Mouse (Mus musculus): ENCODE data around the gene 1700001L19Rik.

1700001L19Rik gene

GRCm38 (mm10) chr13:68597199-68597598 is at the start of gene 1700001L19Rik:
1700001L19Rik (plus strand) TSS chr13:68597421.
- DNase-seq (ENCODE audit: low read depth, low spot score), result peak; percentile 73

DNA sequence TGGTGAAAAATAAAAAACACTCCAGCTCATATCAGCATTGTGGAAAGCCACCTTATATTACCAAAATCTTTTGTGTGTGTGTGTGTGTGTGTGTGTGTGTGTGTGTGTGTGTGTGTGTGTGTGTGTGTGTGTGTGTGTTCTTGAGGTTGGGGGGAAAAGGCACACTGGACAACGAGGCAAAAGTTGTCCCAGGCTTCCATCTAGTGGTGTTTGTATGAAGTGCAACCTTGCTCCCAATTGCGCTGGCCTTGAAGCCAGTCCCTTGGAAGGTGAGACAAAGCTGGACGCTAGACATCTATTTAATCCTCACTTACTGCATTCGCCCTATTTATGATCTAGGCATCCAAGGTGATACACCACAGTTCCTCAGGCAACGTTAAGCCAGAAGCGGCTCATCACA is 43.8 kb upstream of the 1700001L19Rik start:
- DNase-seq (ENCODE audit: low read depth, low spot score), result peak; percentile 61

DNA sequence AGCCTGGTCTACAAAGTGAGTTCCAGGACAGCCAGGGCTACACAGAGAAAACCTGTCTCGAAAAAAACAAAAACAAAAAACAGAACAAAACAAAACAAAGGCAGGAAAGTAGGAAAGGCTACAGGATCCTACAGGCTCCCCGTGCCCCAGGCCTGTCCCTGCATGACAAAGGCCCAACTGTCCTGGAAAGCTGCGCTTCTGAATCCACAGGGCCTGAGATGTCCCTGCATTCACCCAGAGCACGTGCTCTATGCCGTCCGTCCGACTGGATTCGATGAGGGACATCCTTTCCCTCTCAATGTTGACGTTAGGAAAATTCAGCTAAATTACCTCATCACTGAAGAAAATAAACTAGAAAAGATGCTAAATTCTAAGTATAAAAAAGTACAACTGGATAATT is 29.1 kb upstream of the 1700001L19Rik start:
- DNase-seq (ENCODE audit: low read depth, low spot score), result no peak

DNA sequence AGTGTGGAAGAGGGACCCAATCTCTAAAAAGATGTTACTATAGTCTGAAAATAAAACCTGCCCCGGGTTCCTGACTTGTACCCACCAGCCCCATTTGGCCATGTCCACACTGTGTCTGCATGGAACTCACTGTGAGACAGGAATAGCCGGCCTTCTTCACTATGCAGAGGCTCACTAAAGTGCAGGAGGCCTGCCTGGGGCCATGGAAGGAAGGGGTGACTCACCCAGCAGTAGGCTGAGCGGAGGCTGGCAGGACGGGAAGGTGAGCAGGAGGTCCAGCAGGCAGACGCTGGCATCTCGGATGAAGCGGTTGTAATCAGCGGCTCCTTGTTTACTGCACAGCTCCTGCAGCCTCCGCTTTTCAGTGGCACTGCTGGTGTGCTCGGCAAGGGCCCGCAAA is 28.7 kb upstream of the 1700001L19Rik start:
- DNase-seq (ENCODE audit: low read depth, low spot score), result no peak

DNA sequence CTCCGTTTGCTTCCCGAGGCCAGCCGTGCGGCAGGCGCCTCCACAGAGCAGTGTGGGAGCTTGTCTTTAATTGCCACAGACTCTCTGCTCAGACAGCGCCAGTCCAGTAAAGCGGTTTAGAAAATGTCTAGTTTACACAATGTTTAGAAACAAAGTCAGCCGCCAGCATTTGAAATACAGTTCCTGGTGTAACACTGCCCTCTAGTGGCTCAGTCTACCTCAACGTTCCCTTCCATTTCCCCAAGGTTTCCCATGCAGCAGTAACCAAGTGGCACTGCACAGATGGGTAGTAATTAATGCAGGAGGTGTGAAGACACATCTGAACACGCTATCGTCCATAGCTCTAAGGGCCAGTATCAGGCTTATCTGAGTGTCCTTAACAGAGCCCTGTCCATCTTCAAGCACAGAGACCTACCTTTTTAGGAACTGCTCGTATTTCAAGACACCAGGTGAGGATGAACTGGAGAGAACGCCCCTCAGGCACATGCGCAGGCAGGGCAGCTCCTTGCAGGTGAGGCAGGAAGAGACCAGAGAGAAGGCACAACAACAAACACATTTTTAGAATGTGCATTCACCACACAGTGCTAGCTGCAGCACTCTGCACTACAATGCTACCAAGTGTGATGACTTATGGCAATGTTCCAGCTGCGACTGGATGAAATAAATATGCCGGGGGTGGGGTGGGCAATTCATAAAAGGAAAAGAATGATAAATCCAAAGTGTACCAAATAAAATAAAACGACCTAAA is 27.5 kb upstream of the 1700001L19Rik start:
- DNase-seq (ENCODE audit: low read depth, low spot score), result peak; percentile 88

DNA sequence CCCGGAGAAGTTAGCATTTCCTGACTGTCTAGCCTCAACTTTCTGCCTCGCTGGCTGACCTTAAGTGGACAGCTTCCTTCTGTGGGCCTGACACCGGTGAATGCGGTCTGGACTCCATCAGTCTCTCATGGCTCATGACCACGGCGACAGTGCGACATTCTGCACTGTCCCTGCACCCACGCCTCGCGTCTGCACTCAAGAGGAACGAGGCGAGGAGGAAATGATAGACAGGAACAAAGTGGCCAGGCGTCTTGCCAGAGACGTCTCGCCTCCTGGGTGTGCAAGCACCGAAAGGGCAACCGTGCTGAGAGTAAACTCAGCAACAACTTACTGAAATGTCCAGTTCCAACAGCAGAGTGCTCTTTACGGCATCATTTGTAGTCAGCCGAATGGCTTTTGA is 25.0 kb upstream of the 1700001L19Rik start:
- no peak for DNase-seq (ENCODE audit: low read depth, low spot score)

DNA sequence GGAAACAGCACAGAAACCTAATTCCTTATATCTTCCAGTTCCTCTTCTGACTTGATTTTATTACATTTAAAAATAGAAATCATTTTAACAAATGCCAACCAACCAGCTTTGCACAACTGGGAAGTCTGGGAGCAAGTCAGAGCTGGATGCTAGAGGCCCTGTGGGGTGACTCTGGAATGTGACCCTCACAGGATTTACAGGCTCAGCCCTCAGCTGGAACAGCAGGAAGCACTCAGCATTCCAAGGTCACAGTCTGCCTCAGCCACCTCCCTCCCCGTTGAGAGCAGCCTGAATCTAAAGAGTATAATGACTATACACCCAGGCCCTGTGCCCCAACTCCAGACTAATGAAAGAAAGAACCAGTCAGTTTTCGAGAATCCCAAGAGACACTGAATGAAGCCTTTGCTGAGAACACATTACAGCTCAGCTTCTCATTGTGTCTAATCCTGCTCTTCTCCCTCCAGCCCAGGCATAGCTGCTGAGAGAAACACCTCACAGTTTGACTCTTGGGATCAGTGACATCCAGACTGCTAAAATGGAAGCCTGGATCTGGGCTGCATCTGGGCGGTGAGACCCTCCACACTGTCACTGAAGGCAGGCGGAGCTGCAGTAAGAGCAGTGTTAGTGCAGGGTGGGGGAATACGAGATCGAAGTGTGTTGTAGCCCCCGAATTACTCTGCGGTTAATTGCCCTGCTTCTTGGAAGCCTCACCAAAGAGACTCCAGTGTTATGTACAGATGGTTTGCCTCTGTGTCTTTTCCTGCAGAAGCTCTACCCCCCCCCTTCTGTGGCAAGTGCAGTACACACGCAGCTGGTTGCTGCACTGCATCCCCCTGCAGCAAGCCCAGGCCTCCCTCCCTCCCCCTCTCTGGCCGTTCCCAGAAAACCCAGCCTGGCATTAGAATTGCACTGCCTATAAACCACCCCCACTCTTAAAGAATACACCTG is 24.0 kb upstream of the 1700001L19Rik start:
- DNase-seq (ENCODE audit: low read depth, low spot score), result no peak

DNA sequence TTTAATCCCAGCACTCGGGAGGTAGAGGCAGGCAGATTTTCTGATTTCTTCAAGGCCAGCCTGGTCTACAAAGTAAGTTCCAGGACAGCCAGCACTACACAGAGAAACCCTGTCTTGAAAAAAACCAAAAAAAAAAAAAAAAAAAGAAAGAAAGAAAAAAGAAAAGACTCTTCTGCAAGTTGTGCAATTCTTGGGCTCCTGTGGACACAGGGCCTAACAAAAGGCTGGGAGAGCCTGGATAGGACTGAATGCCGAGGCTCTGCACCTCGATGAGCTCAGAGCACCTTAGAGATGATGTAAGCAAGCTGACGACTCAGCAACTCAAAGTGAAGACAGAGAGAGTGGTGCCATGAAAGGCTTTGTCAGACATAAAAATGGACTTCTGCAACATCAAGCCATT is 22.8 kb upstream of the 1700001L19Rik start:
- no peak for DNase-seq (ENCODE audit: low read depth, low spot score)

DNA sequence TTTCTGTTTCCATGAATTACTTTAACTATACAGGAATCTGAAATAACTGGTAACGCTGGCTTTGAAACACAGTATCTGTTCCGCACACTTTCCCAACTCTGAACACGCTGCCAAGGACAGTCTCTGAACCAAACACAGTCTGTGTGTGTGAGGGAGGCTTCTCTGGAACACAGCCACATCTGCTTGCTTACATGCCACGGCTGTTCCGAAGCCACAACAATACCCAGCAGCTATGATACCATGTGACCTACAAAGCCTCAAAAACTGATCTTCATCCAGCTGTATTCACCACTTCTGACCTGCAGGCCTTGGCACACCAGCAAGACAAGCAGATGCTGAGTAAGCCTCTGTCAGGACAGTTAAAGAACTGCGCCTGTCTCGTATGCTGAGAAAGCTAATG is 19.3 kb upstream of the 1700001L19Rik start:
- DNase-seq (ENCODE audit: low read depth, low spot score), result peak; percentile 81

DNA sequence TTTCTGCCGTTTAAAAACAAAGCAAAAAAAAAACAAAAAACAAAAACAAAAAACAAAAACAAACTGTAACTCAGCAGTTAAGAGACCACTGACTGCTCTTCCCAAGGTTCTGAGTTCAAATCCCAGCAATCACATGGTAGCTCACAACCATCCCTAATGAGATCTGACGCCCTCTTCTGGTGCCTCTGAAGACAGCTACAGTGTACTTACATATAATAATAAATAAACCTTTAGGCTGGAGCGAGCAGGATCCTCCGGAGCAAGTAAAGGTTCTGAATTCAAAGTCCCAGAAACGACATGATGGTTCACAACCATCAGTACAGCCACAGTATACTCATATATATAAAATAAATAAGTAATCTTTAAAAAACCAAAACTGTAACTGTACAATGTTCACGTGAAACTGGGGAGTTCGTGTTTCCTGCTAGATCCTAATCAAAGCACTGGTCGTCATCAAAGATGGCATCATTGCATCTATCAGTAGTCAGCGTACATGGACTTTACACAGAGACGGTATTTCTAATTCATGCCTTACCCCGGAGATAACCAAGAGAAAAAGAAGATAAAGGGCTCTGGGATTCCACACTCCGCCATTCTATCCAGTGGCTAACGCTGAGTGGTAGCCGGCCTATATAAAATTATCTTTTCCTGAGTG is 16.0 kb upstream of the 1700001L19Rik start:
- DNase-seq (ENCODE audit: low read depth, low spot score), result no peak

- DNase-seq (ENCODE audit: low read depth, low spot score), result peak; percentile 99
These were observed 15.3 kb upstream of the 1700001L19Rik start, which contains the start of the genes Mtrr and Fastkd3 for GRCm38 (mm10) chr13:68581747-68582516. Mtrr (minus strand) TSS chr13:68582149. Fastkd3 (plus strand) TSS chr13:68582234.

DNA sequence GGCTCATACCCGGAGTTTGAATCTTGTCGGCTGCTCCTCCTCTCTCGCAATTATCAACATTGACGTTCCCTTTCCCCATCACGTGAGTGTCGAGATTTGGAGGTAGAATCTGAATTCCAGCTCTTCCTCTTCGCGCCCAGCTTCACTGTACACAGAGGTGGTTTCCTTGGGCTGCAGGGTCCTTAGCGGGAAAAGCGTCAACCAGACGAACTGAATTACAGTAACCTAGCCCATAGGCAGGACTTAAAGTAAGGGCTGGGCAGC is 14.8 kb upstream of the 1700001L19Rik start:
- peak; percentile 25 for DNase-seq (ENCODE audit: low read depth, low spot score)

DNA sequence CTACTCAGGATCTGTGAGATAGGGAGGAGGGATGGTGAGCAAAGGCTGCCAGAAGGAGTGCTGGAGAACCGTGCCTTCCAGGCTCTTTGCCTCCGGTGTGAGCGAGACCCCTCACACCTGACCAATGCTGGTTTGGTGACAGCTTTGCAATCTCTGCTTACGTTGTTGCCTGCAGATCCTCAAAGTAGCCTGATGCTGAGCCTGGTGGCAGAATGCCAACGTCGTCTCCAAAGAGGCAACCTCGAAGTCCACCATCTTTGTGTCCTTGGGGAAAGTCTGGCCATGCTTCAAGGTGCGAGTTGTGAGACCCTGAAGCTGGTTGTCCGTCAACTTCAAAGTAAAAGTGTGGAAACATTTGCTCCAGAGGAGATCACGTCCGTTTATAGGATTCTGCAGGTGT is 13.3 kb upstream of the 1700001L19Rik start:
- DNase-seq (ENCODE audit: low read depth, low spot score), result no peak

DNA sequence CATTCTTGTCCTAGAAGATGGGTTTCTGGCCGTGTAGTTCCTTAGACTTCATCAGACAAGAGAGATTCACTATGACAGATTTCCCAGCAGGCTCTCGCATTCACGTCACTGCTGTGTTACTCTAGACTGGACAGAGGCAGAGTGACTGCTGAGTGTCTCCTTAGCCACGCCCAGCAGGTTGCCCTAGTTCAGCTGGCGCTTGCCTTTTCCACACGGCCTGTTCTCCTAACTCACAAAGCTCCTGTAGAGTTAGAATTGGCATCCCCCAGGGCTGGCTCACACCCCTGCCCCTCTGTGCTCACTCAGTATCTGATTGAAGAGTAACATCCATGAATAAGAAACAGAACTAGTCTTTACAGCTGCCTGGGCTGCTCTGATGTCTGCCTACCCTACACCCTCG is 11.8 kb upstream of the 1700001L19Rik start:
- DNase-seq (ENCODE audit: low read depth, low spot score), result no peak

DNA sequence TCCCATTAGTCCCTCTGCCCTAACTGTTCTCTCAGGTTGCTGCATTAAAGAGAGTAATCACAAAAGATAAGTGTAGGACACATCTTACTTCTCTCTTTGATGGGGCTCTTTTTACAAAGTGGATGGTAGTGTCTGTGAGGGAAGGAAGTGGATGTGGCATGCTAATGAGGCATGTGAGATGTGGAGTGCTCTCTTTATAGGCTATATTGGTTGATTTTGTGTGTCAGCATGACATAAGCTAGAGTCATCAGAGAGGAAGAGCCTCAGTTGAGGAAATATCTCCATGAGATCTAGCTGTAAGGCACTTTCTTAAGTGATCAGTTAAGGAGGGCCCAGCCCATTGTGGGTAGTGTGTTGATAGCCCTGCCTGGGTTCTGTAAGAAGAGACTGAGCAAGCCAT is 8.9 kb upstream of the 1700001L19Rik start:
- no peak for DNase-seq (ENCODE audit: low read depth, low spot score)

GRCm38 (mm10) chr13:68593797-68594196 is 3.4 kb upstream of the 1700001L19Rik start:
- peak; percentile 76 for DNase-seq (ENCODE audit: low read depth, low spot score)

- peak; percentile 51 for DNase-seq (ENCODE audit: low read depth, low spot score)
These were observed 446 bp downstream of the 1700001L19Rik start for GRCm38 (mm10) chr13:68597667-68598066.

DNA sequence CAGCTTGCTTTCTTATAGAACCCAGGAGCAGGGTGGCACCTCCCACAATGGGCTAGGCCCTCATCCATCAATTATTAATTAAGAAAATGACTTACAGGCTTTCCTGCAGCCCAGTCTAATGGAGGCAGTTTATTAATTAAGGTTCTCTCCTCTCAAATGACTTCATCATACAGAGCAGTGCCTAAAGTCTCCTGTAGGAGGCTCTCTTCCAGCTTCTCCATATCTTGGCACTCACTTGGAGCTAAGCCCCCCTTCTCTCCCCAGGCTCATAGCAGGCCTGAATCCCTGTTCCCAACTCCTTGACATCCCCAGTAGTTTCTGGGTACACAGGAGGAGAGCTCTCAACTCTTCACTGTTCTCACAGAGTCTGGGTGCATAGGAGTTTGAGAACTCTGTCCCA is 1.7 kb downstream of the 1700001L19Rik start:
- no peak for DNase-seq (ENCODE audit: low read depth, low spot score)

- DNase-seq (ENCODE audit: low read depth, low spot score), result peak; percentile 78
These were observed 4.0 kb downstream of the 1700001L19Rik start for GRCm38 (mm10) chr13:68601184-68601583.

DNA sequence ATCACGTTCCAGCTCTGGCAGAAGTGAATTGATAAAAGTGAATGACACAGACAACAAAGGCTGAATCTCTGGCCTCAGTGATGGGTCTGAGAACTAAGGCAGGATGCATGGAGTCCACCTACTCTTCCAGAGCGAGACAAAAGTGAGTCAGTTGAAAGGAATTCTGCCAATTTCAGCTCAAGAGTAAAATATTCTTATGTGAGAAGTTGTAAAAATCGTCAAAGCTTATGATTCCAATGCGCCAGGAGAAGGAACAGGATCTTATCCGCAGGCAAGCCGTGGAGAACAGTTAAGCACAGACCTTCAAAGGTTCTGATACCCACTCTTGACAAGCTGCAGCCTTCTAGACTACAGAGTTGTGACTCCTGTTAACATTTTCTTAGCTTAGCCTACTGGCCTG is 5.9 kb downstream of the 1700001L19Rik start:
- peak; percentile 85 for DNase-seq (ENCODE audit: low read depth, low spot score)

- DNase-seq (ENCODE audit: low read depth, low spot score), result peak; percentile 87
These were observed 8.5 kb downstream of the 1700001L19Rik start for GRCm38 (mm10) chr13:68605689-68606126.
